Comparison of ENCODE assay signal across 11 mouse cellular contexts in genomic region chr11:116430723-116431427, GRCm38 (mm10). TPM values are rescaled to one million over a fixed set of nuclear protein-coding genes. Genes with fewer than 3 reads are reported as not detected.
A peak's percentile ranks its signal among the peaks of the same experiment; 100 is the strongest.
DNase-seq lines count a peak whose midpoint lies in the region; ATAC-seq and TF ChIP-seq lines count a peak whose summit lies in the region.
"Had no signal": no experiment of that assay in that cellular context is flagged by ENCODE, and none has a peak within 500 bp of the region (broad histone marks: within the 10 kb centered on the region; RNA-seq: fewer than 3 reads in every experiment).

No protein-coding gene starts in this region.

- peaks cover 52% of the 10 kb centered on the region for H3K4me1 ChIP-seq in forebrain, embryonic 10.5 days
- peaks cover 2% of the 10 kb centered on the region; the same call in 1 of the 2 replicates for H3K4me1 ChIP-seq in forebrain, embryonic 11.5 days (replicated peaks; ENCODE audit: control insufficient read depth, insufficient read depth, low read length)
- H3K4me1 ChIP-seq in lung, embryonic 14.5 days (ENCODE audit: insufficient read depth) = peaks cover 7% of the 10 kb centered on the region; the same call in 1 of the 2 replicates
- peaks cover 25% of the 10 kb centered on the region for H3K4me1 ChIP-seq in intestine, embryonic 14.5 days (replicated peaks; ENCODE audit: control insufficient read depth, insufficient read depth, low read length)

- H3K4me3 ChIP-seq in forebrain, embryonic 10.5 days = peak overlapping the region; percentile 24; the same call in 1 of the 2 replicates
- H3K4me3 ChIP-seq in forebrain, embryonic 11.5 days (ENCODE audit: low read depth, low read length) = no peak overlapping the region
- no peak overlapping the region for H3K4me3 ChIP-seq in lung, embryonic 14.5 days (ENCODE audit: low read depth, low read length)
- no peak overlapping the region for H3K4me3 ChIP-seq in intestine, embryonic 14.5 days (ENCODE audit: low read depth, low read length)

- peaks cover 22% of the 10 kb centered on the region for H3K27me3 ChIP-seq in forebrain, embryonic 10.5 days (ENCODE audit: poor library complexity, severe bottlenecking)
- H3K27me3 ChIP-seq in forebrain, embryonic 11.5 days (ENCODE audit: control insufficient read depth, insufficient read depth, low read length) = peaks cover 3% of the 10 kb centered on the region; the same call in 1 of the 2 replicates
- no peaks in the 10 kb centered on the region for H3K27me3 ChIP-seq in lung, embryonic 14.5 days (ENCODE audit: insufficient read depth, low read length)
- H3K27me3 ChIP-seq in intestine, embryonic 14.5 days (replicated peaks; ENCODE audit: control insufficient read depth, insufficient read depth, low read length) = no peaks in the 10 kb centered on the region

- peaks cover 7% of the 10 kb centered on the region for H3K36me3 ChIP-seq in forebrain, embryonic 10.5 days (replicated peaks)
- H3K36me3 ChIP-seq in forebrain, embryonic 11.5 days (ENCODE audit: control insufficient read depth, insufficient read depth, low read length) = no peaks in the 10 kb centered on the region
- H3K36me3 ChIP-seq in lung, embryonic 14.5 days (ENCODE audit: insufficient read depth) = peaks cover 6% of the 10 kb centered on the region; the same call in 1 of the 2 replicates
- H3K36me3 ChIP-seq in intestine, embryonic 14.5 days (ENCODE audit: control insufficient read depth, insufficient read depth, low read length) = peaks cover 2% of the 10 kb centered on the region; the same call in 1 of the 2 replicates

- no peak for ATAC-seq in forebrain, embryonic 11.5 days (replicated peaks; ENCODE audit: low FRiP score)
- no peak for ATAC-seq in lung, embryonic 14.5 days (ENCODE audit: insufficient read depth)
- ATAC-seq in intestine, embryonic 14.5 days (replicated peaks; ENCODE audit: low FRiP score, low TSS enrichment, low read depth) = no peak; the same call in 1 of the 2 replicates

- TF ChIP-seq CTCF in lung, embryonic 14.5 days (IDR thresholded peaks at IDR 0.05; ENCODE audit: low read depth) = no peak

- H3K4me2 ChIP-seq in forebrain, embryonic 11.5 days (ENCODE audit: low read depth, low read length, severe bottlenecking) = no peak overlapping the region; the same call in 1 of the 2 replicates
- H3K4me2 ChIP-seq in lung, embryonic 14.5 days = peak overlapping the region; percentile 35
- peak overlapping the region; percentile 20; the same call in 1 of the 2 replicates for H3K4me2 ChIP-seq in intestine, embryonic 14.5 days (ENCODE audit: low read length)

- H3K9ac ChIP-seq in forebrain, embryonic 11.5 days (ENCODE audit: low read length) = no peak overlapping the region
- H3K9ac ChIP-seq in lung, embryonic 14.5 days = no peak overlapping the region
- H3K9ac ChIP-seq in intestine, embryonic 14.5 days (ENCODE audit: low read length) = 0 out of 2 replicates have a peak overlapping the region, but pooled peaks have one; percentile 11

- WGBS in forebrain, embryonic 10.5 days = 40% methylated on average over 22 of the region's 22 CpGs
- WGBS in forebrain, embryonic 11.5 days = 35% methylated on average over 22 of the region's 22 CpGs
- 30% methylated on average over 22 of the region's 22 CpGs for WGBS in lung, embryonic 14.5 days
- WGBS in intestine, embryonic 14.5 days = 36% methylated on average over 22 of the region's 22 CpGs

- no peaks in the 10 kb centered on the region for H3K9me3 ChIP-seq in forebrain, embryonic 10.5 days
- no peaks in the 10 kb centered on the region for H3K9me3 ChIP-seq in forebrain, embryonic 11.5 days (ENCODE audit: control insufficient read depth, low read length)
- H3K9me3 ChIP-seq in lung, embryonic 14.5 days (ENCODE audit: low read depth, low read length) = no peaks in the 10 kb centered on the region
- no peaks in the 10 kb centered on the region for H3K9me3 ChIP-seq in intestine, embryonic 14.5 days (ENCODE audit: control insufficient read depth, low read length)

- H3K27ac ChIP-seq in forebrain, embryonic 10.5 days = peak overlapping the region; percentile 51; the same call in 1 of the 2 replicates
- H3K27ac ChIP-seq in forebrain, embryonic 11.5 days (ENCODE audit: low read depth, low read length) = no peak overlapping the region
- no peak overlapping the region for H3K27ac ChIP-seq in lung, embryonic 14.5 days (ENCODE audit: low read depth)
- peak overlapping the region; percentile 79 for H3K27ac ChIP-seq in intestine, embryonic 14.5 days (ENCODE audit: low read depth)

- DNase-seq in forebrain, embryonic 10.5 days (ENCODE audit: extremely low spot score, low spot score) = no peak
- DNase-seq in forebrain, embryonic 11.5 days (ENCODE audit: low spot score) = no peak
- DNase-seq in lung, embryonic 14.5 days = no peak
- DNase-seq in lung, postnatal 25 days (ENCODE audit: low spot score) = no peak
- no peak for DNase-seq in intestine, embryonic 14.5 days (ENCODE audit: low spot score)
- DNase-seq in naive thymus-derived CD4-positive, alpha-beta T cell, adult 2 months (ENCODE audit: low read depth) = peak; percentile 8
- DNase-seq in thymus, postnatal 36 days = no peak
- DNase-seq in ovary, adult 18-20 months (ENCODE audit: low spot score) = no peak
- DNase-seq: adrenal gland, postnatal 14 days; gastrocnemius, postnatal 25 days; lung, postnatal 14 days had no signal

RNA-seq across cellular contexts. Expression of gene Ubald2, which starts 3.0 kb away (rescaled TPM):
- polyA plus RNA-seq in forebrain, embryonic 10.5 days (2016; fragmentation: Nextera tagmentation; extraction: Ambion mirVana) = 31.6 and 33.1 TPM in 2 replicates
- 80.2 and 83.7 TPM in 2 replicates for polyA plus RNA-seq in forebrain, embryonic 11.5 days (2014; fragmentation: Nextera tagmentation; extraction: Ambion mirVana)
- polyA plus RNA-seq in lung, embryonic 14.5 days (2014; fragmentation: Nextera tagmentation; extraction: Ambion mirVana) = 64.9 and 66.7 TPM in 2 replicates
- polyA plus RNA-seq in intestine, embryonic 14.5 days (2014; fragmentation: Nextera tagmentation; extraction: Ambion mirVana) = 76.2 and 78.5 TPM in 2 replicates

RNA-seq across cellular contexts. Expression of gene Rnf157, which starts 18.0 kb away (rescaled TPM):
- polyA plus RNA-seq in forebrain, embryonic 10.5 days (2016; fragmentation: Nextera tagmentation; extraction: Ambion mirVana) = 5.5 and 5.7 TPM in 2 replicates
- 25.0 and 26.1 TPM in 2 replicates for polyA plus RNA-seq in forebrain, embryonic 11.5 days (2014; fragmentation: Nextera tagmentation; extraction: Ambion mirVana)
- polyA plus RNA-seq in lung, embryonic 14.5 days (2014; fragmentation: Nextera tagmentation; extraction: Ambion mirVana) = 13.9 and 16.8 TPM in 2 replicates
- polyA plus RNA-seq in intestine, embryonic 14.5 days (2014; fragmentation: Nextera tagmentation; extraction: Ambion mirVana) = 14.6 and 19.9 TPM in 2 replicates

RNA-seq across cellular contexts. Expression of gene Qrich2, which starts 35.2 kb away (rescaled TPM):
- 0.16 and 0.24 TPM in 2 replicates for polyA plus RNA-seq in forebrain, embryonic 10.5 days (2016; fragmentation: Nextera tagmentation; extraction: Ambion mirVana)
- not detected in 2 replicates for polyA plus RNA-seq in forebrain, embryonic 11.5 days (2014; fragmentation: Nextera tagmentation; extraction: Ambion mirVana)
- 0.45 TPM in 1 of 2 replicates, not detected in the other for polyA plus RNA-seq in lung, embryonic 14.5 days (2014; fragmentation: Nextera tagmentation; extraction: Ambion mirVana)
- polyA plus RNA-seq in intestine, embryonic 14.5 days (2014; fragmentation: Nextera tagmentation; extraction: Ambion mirVana) = 0.15 and 0.22 TPM in 2 replicates

Comparison
In these comparisons a context has a peak if more than half of its experiments do, and no peak if none do; other contexts are left out.
1. H3K27ac ChIP-seq: peak in forebrain, embryonic 10.5 days (single experiment) and intestine, embryonic 14.5 days (single experiment); none in forebrain, embryonic 11.5 days (single experiment) and lung, embryonic 14.5 days (single experiment).